Mouse (Mus musculus) hindbrain, embryonic 11.5 days (tissue): ENCODE measurements around the gene Spry2. TPM values are rescaled to one million over a fixed set of nuclear protein-coding genes. Genes with fewer than 3 reads are reported as not detected.

ENCODE experiments used
- ATAC-seq: fragments of 200-750 bp; cut with Nextera tagmentation; 2 replicates; pipeline ENCODE4 v1.8.0; 2017; ENCODE audit warnings: mild to moderate bottlenecking, moderate TSS enrichment, moderate library complexity; ENCODE audit not compliant: low FRiP score
- DNase-seq: peaks from one replicate; pipeline ENCODE4 v3.0.0-alpha.2; 2015; ENCODE audit warnings: low spot score
- H3K27ac ChIP-seq: fragments of 300-500 bp; sonication (generic); 2 replicates; pipeline ENCODE4 v1.5.1; 2014; ENCODE audit warnings: mild to moderate bottlenecking, low read depth, low read length
- H3K27me3 ChIP-seq: fragments of 300-500 bp; sonication (generic); 2 replicates; pipeline ENCODE4 v1.6.1; 2014; ENCODE audit warnings: mild to moderate bottlenecking, low read length, moderate library complexity, mixed read lengths; ENCODE audit not compliant: control insufficient read depth, insufficient read depth
- H3K36me3 ChIP-seq: fragments of 300-500 bp; sonication (generic); 2 replicates; pipeline ENCODE4 v1.6.1; 2014; ENCODE audit warnings: mild to moderate bottlenecking, low read length, moderate library complexity, mixed read lengths; ENCODE audit not compliant: control insufficient read depth, insufficient read depth
- H3K4me1 ChIP-seq: fragments of 300-500 bp; sonication (generic); replicated peaks from 2 replicates; pipeline ENCODE4 v1.6.1; 2014; ENCODE audit warnings: low read length, mixed read lengths; ENCODE audit not compliant: control insufficient read depth, insufficient read depth
- H3K4me2 ChIP-seq: fragments of 300-500 bp; sonication (generic); replicated peaks from 2 replicates; pipeline ENCODE4 v1.6.1; 2014; ENCODE audit warnings: mild to moderate bottlenecking, low read depth, low read length
- H3K4me3 ChIP-seq: fragments of 300-500 bp; sonication (generic); 2 replicates; pipeline ENCODE4 v1.5.1; 2014; ENCODE audit warnings: low read depth, low read length
- H3K9ac ChIP-seq: fragments of 300-500 bp; sonication (generic); 2 replicates; pipeline ENCODE4 v1.6.1; 2014; ENCODE audit warnings: low read depth, low read length
- H3K9me3 ChIP-seq: fragments of 300-500 bp; sonication (generic); 2 replicates; pipeline ENCODE4 v1.6.1; 2016; ENCODE audit warnings: low read length; ENCODE audit not compliant: control insufficient read depth
- WGBS: fragments of 180-500 bp; shearing (Covaris S2); extraction: QIAGEN DNeasy Blood & Tissue Kit; methylation state at CpG from one replicate; pipeline ENCODE4 v1.1.7; 2014; 5-methylcytosine and 5-hydroxymethylcytosine counted together
- polyA plus RNA-seq: library from polyadenylated mRNA; unstranded; fragments of >200 nt; fragmentation: Nextera tagmentation; extraction: Ambion mirVana; gene quantifications from 2 replicates; pipeline ENCODE4 v1.2.1, GENCODE M21; 2014

Gene Spry2
- 37.4 and 37.7 TPM in 2 replicates for polyA plus RNA-seq

DNA sequence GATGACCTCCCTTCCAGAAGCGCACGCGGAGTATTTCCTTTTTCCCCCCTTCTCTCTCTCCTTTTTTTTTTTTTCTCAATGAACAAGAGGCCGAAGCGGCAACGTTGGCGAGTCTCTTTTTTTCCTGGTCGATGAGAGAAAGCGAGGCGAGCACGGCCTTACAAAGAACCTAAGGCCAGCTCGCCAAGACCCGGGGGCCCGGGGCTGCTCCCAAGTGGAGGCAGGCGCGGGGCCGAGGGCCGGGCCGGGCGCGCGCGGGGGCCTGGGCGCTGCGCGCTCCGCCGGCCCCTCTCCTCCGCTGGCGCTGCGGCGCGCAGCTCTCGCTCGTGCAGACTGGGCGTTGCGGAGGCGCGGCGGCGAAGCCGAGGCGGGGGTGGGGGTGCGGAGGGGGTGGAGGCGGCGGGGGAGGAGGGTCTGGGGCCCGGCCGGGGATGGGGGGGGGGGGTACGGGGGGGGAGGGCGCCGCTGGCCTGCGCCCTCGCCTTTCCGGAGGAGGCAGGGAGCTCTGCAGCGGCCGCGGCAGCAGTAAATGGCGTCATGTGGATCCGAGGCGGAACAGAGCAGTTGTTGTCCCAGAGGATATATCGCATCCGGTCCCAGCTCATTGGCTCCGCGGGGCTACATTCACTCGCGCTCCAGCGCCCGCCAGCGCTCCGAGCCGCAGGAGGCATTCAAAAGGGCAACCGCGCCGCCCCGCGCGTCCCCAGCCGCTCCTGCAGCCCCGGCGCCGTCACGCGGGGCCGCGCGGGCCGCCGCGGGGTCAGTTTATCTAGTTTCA, at the start of gene Spry2:
Gene Spry2 (minus strand): TSS at position 29 of the 778 bp plus-strand sequence.
- H3K36me3 ChIP-seq: no peaks in the 10 kb centered on the region
- DNase-seq (peak; percentile 93), ATAC-seq (peak; percentile 94)
- H3K4me2 ChIP-seq: peak within 1 kb of the TSS; percentile 86
- under 1% methylated on average over 64 of the region's 89 CpGs for WGBS
- peak within 1 kb of the TSS; percentile 90 for H3K9ac ChIP-seq
- peak within 1 kb of the TSS; percentile 100 for H3K27ac ChIP-seq
- H3K9me3 ChIP-seq: no peaks in the 10 kb centered on the region
- H3K4me3 ChIP-seq: peak within 1 kb of the TSS; percentile 90
- 0 out of 2 replicates have a peak, but pooled peaks cover 2% of the 10 kb centered on the region for H3K4me1 ChIP-seq
- no peaks in the 10 kb centered on the region for H3K27me3 ChIP-seq

DNA sequence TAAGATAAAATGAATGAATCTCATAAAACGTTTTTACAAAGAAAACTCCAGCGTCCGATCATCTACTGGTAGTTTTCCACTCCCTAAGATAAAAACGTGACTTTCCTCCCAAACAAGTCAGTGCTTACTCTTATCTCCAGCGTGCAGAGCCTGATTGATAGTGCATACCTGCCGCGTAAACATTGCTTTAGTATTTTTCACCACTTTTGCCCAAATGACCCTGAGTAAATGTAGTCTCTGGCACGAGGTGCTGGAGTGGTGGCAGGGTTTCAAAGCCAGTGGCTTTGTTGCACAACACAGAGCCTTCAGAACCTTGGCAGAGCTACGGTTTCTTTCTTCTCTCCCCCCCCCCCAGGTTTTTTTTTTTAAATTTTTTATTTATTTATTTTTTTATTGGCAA, 44.7 kb upstream of the Spry2 start:
- Histone ChIP-seq H3K4me3 (no peak overlapping the region), H3K27ac (no peak overlapping the region), H3K27me3 (no peaks in the 10 kb centered on the region), H3K9ac (no peak overlapping the region), H3K4me2 (no peak overlapping the region), H3K9me3 (no peaks in the 10 kb centered on the region), H3K36me3 (no peaks in the 10 kb centered on the region), H3K4me1 (no peaks in the 10 kb centered on the region)
- 85% methylated on average over 9 of the region's 9 CpGs for WGBS
- DNase-seq: no peak
- no peak for ATAC-seq

- Histone ChIP-seq H3K36me3 (no peaks in the 10 kb centered on the region), H3K9me3 (no peaks in the 10 kb centered on the region), H3K4me1 (0 out of 2 replicates have a peak, but pooled peaks cover 2% of the 10 kb centered on the region), H3K27me3 (no peaks in the 10 kb centered on the region), H3K4me3 (no peak overlapping the region), H3K9ac (no peak overlapping the region), H3K4me2 (no peak overlapping the region), H3K27ac (no peak overlapping the region)
- WGBS: 83% methylated on average over 9 of the region's 9 CpGs
- ATAC-seq: no peak
- DNase-seq: no peak
Observed at GRCm38 (mm10) chr14:105926726-105927125, 30.1 kb upstream of the Spry2 start.

GRCm38 (mm10) chr14:105925305-105925704, 28.7 kb upstream of the Spry2 start:
- H3K9me3 ChIP-seq: no peaks in the 10 kb centered on the region
- no peak overlapping the region for H3K4me3 ChIP-seq
- no peak overlapping the region for H3K9ac ChIP-seq
- no peak overlapping the region for H3K4me2 ChIP-seq
- no peaks in the 10 kb centered on the region for H3K36me3 ChIP-seq
- ATAC-seq (no peak), DNase-seq (no peak)
- no peaks in the 10 kb centered on the region for H3K27me3 ChIP-seq
- H3K27ac ChIP-seq: no peak overlapping the region
- H3K4me1 ChIP-seq: peaks cover 7% of the 10 kb centered on the region; the same call in 1 of the 2 replicates
- 76% methylated on average over 2 of the region's 2 CpGs for WGBS

GRCm38 (mm10) chr14:105924712-105925111, 28.1 kb upstream of the Spry2 start:
- Histone ChIP-seq H3K9me3 (no peaks in the 10 kb centered on the region), H3K27ac (no peak overlapping the region), H3K27me3 (no peaks in the 10 kb centered on the region), H3K4me1 (peaks cover 7% of the 10 kb centered on the region; the same call in 1 of the 2 replicates), H3K4me2 (no peak overlapping the region), H3K9ac (no peak overlapping the region), H3K36me3 (no peaks in the 10 kb centered on the region), H3K4me3 (no peak overlapping the region)
- no peak for ATAC-seq
- DNase-seq: peak; percentile 55
- WGBS: 50% methylated on average over 1 of the region's 1 CpGs

- no peak overlapping the region for H3K9ac ChIP-seq
- H3K36me3 ChIP-seq: no peaks in the 10 kb centered on the region
- DNase-seq: peak; percentile 41
- no peak for ATAC-seq
- H3K4me2 ChIP-seq: no peak overlapping the region
- no peaks in the 10 kb centered on the region for H3K27me3 ChIP-seq
- no peak overlapping the region for H3K27ac ChIP-seq
- no peaks in the 10 kb centered on the region for H3K9me3 ChIP-seq
- WGBS: 4% methylated on average over 8 of the region's 8 CpGs
- no peak overlapping the region for H3K4me3 ChIP-seq
- H3K4me1 ChIP-seq: peaks cover 7% of the 10 kb centered on the region; the same call in 1 of the 2 replicates
Observed at GRCm38 (mm10) chr14:105922874-105923273, 26.3 kb upstream of the Spry2 start.

DNA sequence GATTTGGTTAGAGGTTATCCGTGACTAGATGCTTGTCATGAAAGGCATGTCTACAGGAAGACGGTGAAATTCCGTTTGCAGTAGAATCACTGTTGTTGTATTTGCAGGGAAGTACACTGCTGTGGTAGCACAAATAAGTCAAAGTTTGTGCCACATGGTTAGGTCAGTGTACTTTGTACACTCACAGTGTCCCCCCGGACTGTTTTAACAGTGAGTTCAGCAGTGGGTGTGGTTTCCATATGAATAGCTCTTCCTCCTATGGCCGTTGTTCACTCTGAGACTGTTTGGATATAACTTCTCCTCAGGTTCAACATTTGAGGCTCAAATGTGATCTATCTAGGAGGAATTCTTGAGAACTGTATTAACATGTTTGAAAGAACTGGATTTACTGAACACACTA, 25.8 kb upstream of the Spry2 start:
- H3K9ac ChIP-seq: no peak overlapping the region
- no peaks in the 10 kb centered on the region for H3K36me3 ChIP-seq
- H3K4me2 ChIP-seq: no peak overlapping the region
- DNase-seq: peak; percentile 34
- 10% methylated on average over 5 of the region's 5 CpGs for WGBS
- peaks cover 7% of the 10 kb centered on the region; the same call in 1 of the 2 replicates for H3K4me1 ChIP-seq
- H3K9me3 ChIP-seq: no peaks in the 10 kb centered on the region
- H3K27ac ChIP-seq: peak overlapping the region; percentile 36; the same call in 1 of the 2 replicates
- no peaks in the 10 kb centered on the region for H3K27me3 ChIP-seq
- H3K4me3 ChIP-seq: no peak overlapping the region
- ATAC-seq: no peak

- Histone ChIP-seq H3K4me1 (peaks cover 7% of the 10 kb centered on the region; the same call in 1 of the 2 replicates), H3K4me2 (peak overlapping the region; percentile 40), H3K4me3 (no peak overlapping the region), H3K9ac (no peak overlapping the region), H3K36me3 (no peaks in the 10 kb centered on the region), H3K9me3 (no peaks in the 10 kb centered on the region), H3K27ac (0 out of 2 replicates have a peak overlapping the region, but pooled peaks have one; percentile 47), H3K27me3 (no peaks in the 10 kb centered on the region)
- no peak for ATAC-seq
- 2% methylated on average over 8 of the region's 8 CpGs for WGBS
- DNase-seq: no peak
Observed at GRCm38 (mm10) chr14:105921217-105921695, 24.6 kb upstream of the Spry2 start.
